Mouse (Mus musculus) forebrain, embryonic 10.5 days (tissue): ENCODE results near the gene Gm20517. TPM values are rescaled to one million over a fixed set of nuclear protein-coding genes. Genes with fewer than 3 reads are reported as not detected.
"Not testable (repeated sequence)": the region's sequence is repeated elsewhere in the genome, so short reads cannot be mapped to it uniquely, and the experiment has no call there.

Experiments
- DNase-seq: peaks from one replicate; pipeline ENCODE4 v3.0.0-alpha.2; 2017; ENCODE audit warnings: low spot score; ENCODE audit errors: extremely low spot score
- H3K27ac ChIP-seq: fragments of 300-500 bp; sonication (generic); 2 replicates; pipeline ENCODE4 v1.5.1; 2016; ENCODE audit warnings: mild to moderate bottlenecking
- H3K27me3 ChIP-seq: fragments of 300-500 bp; sonication (generic); 2 replicates; pipeline ENCODE4 v1.6.1; 2016; ENCODE audit warnings: mild to moderate bottlenecking; ENCODE audit not compliant: poor library complexity, severe bottlenecking
- H3K36me3 ChIP-seq: fragments of 300-500 bp; sonication (generic); replicated peaks from 2 replicates; pipeline ENCODE4 v1.6.1; 2016; ENCODE audit warnings: mild to moderate bottlenecking, moderate library complexity
- H3K4me1 ChIP-seq: fragments of 300-500 bp; sonication (generic); 2 replicates; pipeline ENCODE4 v1.6.1; 2016
- H3K4me3 ChIP-seq: fragments of 300-500 bp; sonication (generic); 2 replicates; pipeline ENCODE4 v1.5.1; 2016; ENCODE audit warnings: mild to moderate bottlenecking, moderate library complexity
- H3K9me3 ChIP-seq: fragments of 300-500 bp; sonication (generic); 2 replicates; pipeline ENCODE4 v1.6.1; 2016; ENCODE audit warnings: mild to moderate bottlenecking, moderate library complexity
- WGBS: fragments of 180-500 bp; shearing (Covaris S2); methylation state at CpG from one replicate; pipeline ENCODE4 v1.1.7; 2016; 5-methylcytosine and 5-hydroxymethylcytosine counted together
- polyA plus RNA-seq: library from polyadenylated mRNA; unstranded; fragments of >200 nt; fragmentation: Nextera tagmentation; extraction: Ambion mirVana; gene quantifications from 2 replicates; pipeline ENCODE4 v1.2.1, GENCODE M21; 2016

The Gm20517 gene
- polyA plus RNA-seq, 1 experiment from 2014 or later: 1.9 TPM

- peaks cover 95% of the 10 kb centered on the region for H3K36me3 ChIP-seq
- WGBS: 92% methylated on average over 13 of the region's 13 CpGs
- no peaks in the 10 kb centered on the region for H3K27me3 ChIP-seq
- no peak for DNase-seq
- no peak overlapping the region for H3K27ac ChIP-seq
- no peak overlapping the region for H3K4me3 ChIP-seq
- no peaks in the 10 kb centered on the region for H3K4me1 ChIP-seq
- H3K9me3 ChIP-seq: no peaks in the 10 kb centered on the region
Observed at GRCm38 (mm10) chr17:47618556-47619311, 7.3 kb downstream of the Gm20517 start.

- Histone ChIP-seq H3K4me3 (no peak overlapping the region), H3K36me3 (peaks cover 88% of the 10 kb centered on the region), H3K27ac (no peak overlapping the region), H3K9me3 (no peaks in the 10 kb centered on the region), H3K4me1 (peaks cover 1% of the 10 kb centered on the region), H3K27me3 (no peaks in the 10 kb centered on the region)
- DNase-seq: no peak
- 95% methylated on average over 14 of the region's 14 CpGs for WGBS
Observed at GRCm38 (mm10) chr17:47622912-47623554, 11.6 kb downstream of the Gm20517 start.

GRCm38 (mm10) chr17:47624572-47624971 is 13.2 kb downstream of the Gm20517 start:
- H3K9me3 ChIP-seq, H3K27me3 ChIP-seq, DNase-seq, H3K27ac ChIP-seq, H3K4me1 ChIP-seq, H3K4me3 ChIP-seq: not testable (repeated sequence)
- peaks cover 75% of the 10 kb centered on the region for H3K36me3 ChIP-seq
- WGBS: 93% methylated on average over 5 of the region's 5 CpGs

GRCm38 (mm10) chr17:47625088-47625487 is 13.7 kb downstream of the Gm20517 start:
- Histone ChIP-seq H3K9me3 (no peaks in the 10 kb centered on the region), H3K27ac (no peak overlapping the region), H3K27me3 (no peaks in the 10 kb centered on the region), H3K4me3 (no peak overlapping the region), H3K4me1 (peaks cover 14% of the 10 kb centered on the region), H3K36me3 (peaks cover 70% of the 10 kb centered on the region)
- DNase-seq: no peak
- 95% methylated on average over 2 of the region's 2 CpGs for WGBS

- DNase-seq: no peak
- WGBS: 89% methylated on average over 5 of the region's 5 CpGs
- Histone ChIP-seq H3K4me1 (peaks cover 23% of the 10 kb centered on the region), H3K27me3 (no peaks in the 10 kb centered on the region), H3K27ac (no peak overlapping the region), H3K9me3 (no peaks in the 10 kb centered on the region), H3K36me3 (peaks cover 60% of the 10 kb centered on the region), H3K4me3 (no peak overlapping the region; the same call in 1 of the 2 replicates)
Observed at GRCm38 (mm10) chr17:47626031-47626430, 14.6 kb downstream of the Gm20517 start.

GRCm38 (mm10) chr17:47627791-47628190 is 16.4 kb downstream of the Gm20517 start:
- no peak for DNase-seq
- peak overlapping the region; percentile 74; the same call in 1 of the 2 replicates for H3K4me3 ChIP-seq
- WGBS: 87% methylated on average over 2 of the region's 2 CpGs

GRCm38 (mm10) chr17:47628851-47629676 is 17.7 kb downstream of the Gm20517 start:
- H3K27ac ChIP-seq: peak overlapping the region; percentile 93
- no peaks in the 10 kb centered on the region for H3K9me3 ChIP-seq
- peak; percentile 97 for DNase-seq
- peak overlapping the region; percentile 74 for H3K4me3 ChIP-seq
- H3K4me1 ChIP-seq: peaks cover 43% of the 10 kb centered on the region
- H3K36me3 ChIP-seq: peaks cover 30% of the 10 kb centered on the region
- under 1% methylated on average over 63 of the region's 63 CpGs for WGBS
- H3K27me3 ChIP-seq: no peaks in the 10 kb centered on the region

More at GRCm38 (mm10) chr17:47627791-47628190, 16.4 kb downstream of the Gm20517 start:
- no peaks in the 10 kb centered on the region for H3K27me3 ChIP-seq
- peaks cover 43% of the 10 kb centered on the region for H3K36me3 ChIP-seq
- no peaks in the 10 kb centered on the region for H3K9me3 ChIP-seq
- peaks cover 41% of the 10 kb centered on the region for H3K4me1 ChIP-seq
- H3K27ac ChIP-seq: 0 out of 2 replicates have a peak overlapping the region, but pooled peaks have one; percentile 93

- DNase-seq: peak; percentile 73
- Histone ChIP-seq H3K36me3 (peaks cover 21% of the 10 kb centered on the region), H3K4me1 (peaks cover 43% of the 10 kb centered on the region), H3K27ac (peak overlapping the region; percentile 93), H3K9me3 (no peaks in the 10 kb centered on the region), H3K27me3 (no peaks in the 10 kb centered on the region), H3K4me3 (peak overlapping the region; percentile 74)
- WGBS: under 1% methylated on average over 61 of the region's 61 CpGs
Observed at GRCm38 (mm10) chr17:47629717-47630677, 18.6 kb downstream of the Gm20517 start.

GRCm38 (mm10) chr17:47630678-47631065 is 19.3 kb downstream of the Gm20517 start, which contains the start of gene Usp49:
Usp49 (plus strand) TSS chr17:47630690.
- WGBS: under 1% methylated on average over 3 of the region's 3 CpGs
- Histone ChIP-seq H3K4me3 (peak within 1 kb of the TSS; percentile 74), H3K27ac (peak within 1 kb of the TSS; percentile 93), H3K27me3 (no peaks in the 10 kb centered on the region), H3K4me1 (peaks cover 43% of the 10 kb centered on the region), H3K36me3 (peaks cover 19% of the 10 kb centered on the region), H3K9me3 (no peaks in the 10 kb centered on the region)
- no peak for DNase-seq

- Histone ChIP-seq H3K4me1 (peaks cover 43% of the 10 kb centered on the region), H3K4me3 (no peak overlapping the region), H3K36me3 (peaks cover 17% of the 10 kb centered on the region), H3K27ac (no peak overlapping the region), H3K27me3 (no peaks in the 10 kb centered on the region), H3K9me3 (no peaks in the 10 kb centered on the region)
- no peak for DNase-seq
- WGBS: 73% methylated on average over 4 of the region's 4 CpGs
Observed at GRCm38 (mm10) chr17:47632181-47632840, 20.9 kb downstream of the Gm20517 start.

- WGBS: 83% methylated on average over 7 of the region's 7 CpGs
- no peak overlapping the region for H3K4me3 ChIP-seq
- H3K27me3 ChIP-seq: no peaks in the 10 kb centered on the region
- peaks cover 41% of the 10 kb centered on the region for H3K4me1 ChIP-seq
- H3K36me3 ChIP-seq: peaks cover 15% of the 10 kb centered on the region
- DNase-seq: no peak
- no peaks in the 10 kb centered on the region for H3K9me3 ChIP-seq
- H3K27ac ChIP-seq: no peak overlapping the region
Observed at GRCm38 (mm10) chr17:47633999-47634770, 22.8 kb downstream of the Gm20517 start.
